Mouse (Mus musculus): Measurements from ENCODE around the gene Gtsf1l. TPM values are rescaled to one million over a fixed set of nuclear protein-coding genes. Genes with fewer than 3 reads are reported as not detected.
"Not testable (repeated sequence)": the region's sequence is repeated elsewhere in the genome, so short reads cannot be mapped to it uniquely, and the experiment has no call there.

Gtsf1l gene
- polyA plus RNA-seq, 1 experiment from 2014 or later = not detected

DNA sequence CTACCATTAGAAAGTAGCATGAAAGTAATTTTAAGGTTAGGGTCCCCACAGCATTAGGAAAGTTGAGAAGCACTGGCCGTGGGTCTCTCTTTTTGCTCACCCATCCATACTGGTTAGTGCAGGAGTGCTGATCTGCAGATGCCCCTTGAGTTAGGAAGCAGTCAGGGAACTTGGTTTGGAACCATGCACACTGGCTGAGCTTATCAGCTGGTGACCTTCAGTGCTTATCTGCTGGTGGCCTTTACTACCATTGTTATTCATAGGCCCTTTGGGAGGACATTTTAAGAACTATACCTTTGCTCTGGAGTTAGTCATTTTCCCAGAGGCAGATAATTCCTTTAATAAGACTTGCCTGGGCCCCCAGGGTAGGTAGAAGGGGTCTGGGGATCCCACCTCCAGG, 20.4 kb downstream of the Gtsf1l start:
- no peak for ATAC-seq (ENCODE audit: insufficient read depth)
- 86% methylated on average over 1 of the region's 1 CpGs for WGBS (ENCODE audit: insufficient replicate concordance)
- H3K4me1 ChIP-seq (replicated peaks) = 0 out of 2 replicates have a peak, but pooled peaks cover 3% of the 10 kb centered on the region
- H3K9me3 ChIP-seq (replicated peaks) = no peaks in the 10 kb centered on the region
- no peak overlapping the region for H3K4me2 ChIP-seq
- no peak overlapping the region for H3K4me3 ChIP-seq (replicated peaks)
- no peak overlapping the region for H3K27ac ChIP-seq (replicated peaks)
- H3K36me3 ChIP-seq (replicated peaks) = peaks cover 99% of the 10 kb centered on the region
- no peak overlapping the region for H3K9ac ChIP-seq
- no peaks in the 10 kb centered on the region for H3K27me3 ChIP-seq

DNA sequence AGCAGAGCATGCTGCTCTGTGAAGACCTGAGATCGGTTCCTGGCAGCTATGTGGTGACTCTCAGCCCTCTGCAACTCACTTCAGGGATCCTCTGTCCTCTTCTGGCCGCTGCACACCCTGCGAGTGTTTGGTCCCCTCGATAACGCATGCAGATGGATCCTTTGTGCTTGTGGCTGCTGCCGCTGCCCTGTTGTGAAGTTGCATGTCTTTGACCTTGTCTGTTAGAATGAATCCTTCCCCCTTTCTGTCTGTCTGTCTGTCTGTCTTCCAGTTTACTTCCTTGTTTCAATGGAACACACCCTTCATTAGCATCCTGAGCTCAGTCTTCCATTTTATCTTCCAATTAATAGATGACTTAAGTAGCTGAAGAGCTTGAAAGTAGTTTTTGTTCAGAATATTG, 21.3 kb downstream of the Gtsf1l start:
- Histone ChIP-seq H3K27ac (replicated peaks) (no peak overlapping the region), H3K4me1 (replicated peaks) (peaks cover 6% of the 10 kb centered on the region), H3K27me3 (no peaks in the 10 kb centered on the region), H3K4me3 (replicated peaks) (no peak overlapping the region), H3K36me3 (replicated peaks) (peaks cover 99% of the 10 kb centered on the region), H3K9me3 (replicated peaks) (no peaks in the 10 kb centered on the region), H3K4me2 (no peak overlapping the region), H3K9ac (no peak overlapping the region)
- WGBS (ENCODE audit: insufficient replicate concordance) = 89% methylated on average over 6 of the region's 6 CpGs
- ATAC-seq (ENCODE audit: insufficient read depth) = no peak

DNA sequence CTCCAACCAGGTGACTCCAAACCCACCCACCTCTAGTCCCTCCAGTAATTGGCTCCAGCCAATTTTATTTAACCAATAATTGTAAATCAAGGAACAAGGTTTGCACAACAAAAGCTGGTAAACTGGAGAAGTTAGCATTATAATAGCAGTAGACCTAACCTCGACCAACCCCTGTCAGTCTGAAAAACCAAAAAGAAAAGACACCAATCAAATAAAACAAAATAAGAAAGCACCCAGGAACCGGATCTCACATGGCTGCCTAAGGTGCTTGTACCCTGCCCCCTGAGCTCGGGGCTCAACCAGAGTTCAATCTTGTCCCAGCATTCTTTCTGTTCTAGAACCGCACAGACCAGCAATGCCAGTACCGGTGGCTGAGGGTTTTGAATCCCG, 25.5 kb downstream of the Gtsf1l start:
- Histone ChIP-seq H3K9ac (no peak overlapping the region), H3K4me1 (replicated peaks) (peaks cover 43% of the 10 kb centered on the region), H3K4me2 (no peak overlapping the region), H3K9me3 (replicated peaks) (no peaks in the 10 kb centered on the region), H3K27ac (replicated peaks) (no peak overlapping the region), H3K27me3 (no peaks in the 10 kb centered on the region), H3K4me3 (replicated peaks) (no peak overlapping the region), H3K36me3 (replicated peaks) (peaks cover 85% of the 10 kb centered on the region)
- ATAC-seq (ENCODE audit: insufficient read depth) = no peak
- 76% methylated on average over 6 of the region's 6 CpGs for WGBS (ENCODE audit: insufficient replicate concordance)

DNA sequence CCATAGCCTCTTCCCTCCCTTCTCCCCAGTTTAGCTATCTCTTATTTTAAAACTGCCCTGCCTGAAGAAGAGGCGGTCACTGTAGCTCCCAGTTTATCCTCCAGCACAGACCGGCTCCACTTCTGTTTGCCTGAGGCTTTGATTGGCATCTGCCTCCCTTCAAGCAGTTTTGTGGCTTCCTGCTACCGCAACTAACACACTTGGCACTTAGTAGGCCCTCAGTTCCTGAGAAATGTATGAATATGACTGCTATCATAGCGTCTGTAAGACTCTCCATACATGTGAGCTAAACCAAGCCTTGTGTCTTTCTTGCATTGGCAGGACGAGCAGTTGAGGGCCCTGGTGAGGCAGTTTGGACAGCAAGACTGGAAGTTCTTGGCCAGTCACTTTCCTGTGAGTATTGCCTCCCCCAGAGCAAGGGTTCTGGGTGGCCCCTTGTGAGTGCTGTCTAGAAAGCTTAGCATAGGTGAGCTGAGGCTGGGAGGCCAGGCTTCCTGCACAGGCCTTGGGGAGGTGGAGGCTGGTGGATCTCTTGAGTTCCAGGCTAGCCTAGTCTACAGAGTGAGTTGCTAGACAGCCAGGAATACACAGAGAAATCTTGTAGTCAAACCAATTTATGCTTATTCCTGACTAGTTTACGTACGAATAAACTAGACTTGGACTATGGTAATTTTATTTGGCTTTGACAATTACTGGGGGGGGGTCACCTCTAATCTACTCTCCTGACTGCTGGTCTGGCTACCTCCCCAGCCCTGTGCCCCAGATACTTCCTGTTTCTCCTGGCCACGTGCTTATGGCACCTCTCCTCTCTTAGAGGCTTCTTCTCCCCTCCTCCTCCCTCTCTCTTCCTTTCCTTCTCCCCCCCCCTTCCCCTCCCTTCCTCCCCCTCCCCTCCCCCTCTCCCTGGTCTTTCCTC, 26.2 kb downstream of the Gtsf1l start:
- H3K4me3 ChIP-seq (replicated peaks) = no peak overlapping the region
- H3K9ac ChIP-seq = no peak overlapping the region
- peaks cover 78% of the 10 kb centered on the region for H3K36me3 ChIP-seq (replicated peaks)
- H3K27me3 ChIP-seq = no peaks in the 10 kb centered on the region
- H3K4me2 ChIP-seq = no peak overlapping the region
- peaks cover 48% of the 10 kb centered on the region for H3K4me1 ChIP-seq (replicated peaks)
- ATAC-seq (ENCODE audit: insufficient read depth) = no peak
- H3K9me3 ChIP-seq (replicated peaks) = no peaks in the 10 kb centered on the region
- H3K27ac ChIP-seq (replicated peaks) = no peak overlapping the region
- 50% methylated on average over 8 of the region's 8 CpGs for WGBS (ENCODE audit: insufficient replicate concordance)

DNA sequence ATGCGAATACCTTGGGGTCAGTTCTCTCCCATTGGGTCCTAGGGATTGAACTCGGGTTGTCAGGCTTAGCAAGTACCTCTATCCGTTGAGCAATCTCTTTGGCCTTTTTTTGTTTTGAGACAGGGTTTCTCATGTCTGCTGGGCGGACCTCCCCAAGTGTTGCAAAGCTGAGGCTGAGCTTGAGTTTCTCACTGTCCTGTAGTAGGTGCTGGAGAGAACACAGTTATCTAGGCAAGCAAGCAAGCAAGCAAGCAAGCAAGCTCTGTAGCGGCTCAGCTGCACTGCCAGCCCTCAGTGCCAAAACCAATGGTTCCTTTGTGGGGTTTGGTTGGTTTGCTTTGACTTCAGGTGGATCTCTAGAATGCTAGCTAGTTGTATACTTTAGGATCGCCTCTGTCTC, 27.0 kb downstream of the Gtsf1l start:
- Histone ChIP-seq H3K4me1 (replicated peaks) (peaks cover 56% of the 10 kb centered on the region), H3K4me2 (no peak overlapping the region), H3K27me3 (no peaks in the 10 kb centered on the region), H3K9ac (no peak overlapping the region), H3K27ac (replicated peaks) (no peak overlapping the region), H3K36me3 (replicated peaks) (peaks cover 70% of the 10 kb centered on the region), H3K4me3 (replicated peaks) (no peak overlapping the region), H3K9me3 (replicated peaks) (no peaks in the 10 kb centered on the region)
- WGBS (ENCODE audit: insufficient replicate concordance) = 57% methylated on average over 6 of the region's 6 CpGs
- no peak for ATAC-seq (ENCODE audit: insufficient read depth)

DNA sequence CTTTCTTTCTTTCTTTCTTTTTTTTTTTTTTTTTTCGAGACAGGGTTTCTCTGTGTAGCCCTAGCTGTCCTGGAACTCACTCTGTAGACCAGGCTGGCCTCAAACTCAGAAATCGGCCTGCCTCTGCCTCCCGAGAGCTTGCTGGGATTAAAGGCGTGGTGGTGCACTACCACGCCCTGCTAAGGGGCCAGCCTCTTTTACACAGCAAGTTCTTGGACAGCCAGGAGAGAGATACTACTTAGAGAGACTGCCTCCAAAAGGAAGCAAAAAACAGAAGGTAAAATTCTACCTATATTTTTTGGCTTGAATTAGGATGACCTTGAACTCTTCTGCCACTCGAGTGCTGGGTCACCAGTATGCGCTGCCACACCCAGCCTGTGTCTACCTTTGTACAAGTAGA, 28.7 kb downstream of the Gtsf1l start:
- not testable (repeated sequence) for H3K27ac ChIP-seq (replicated peaks); H3K4me3 ChIP-seq (replicated peaks); ATAC-seq (ENCODE audit: insufficient read depth); H3K9me3 ChIP-seq (replicated peaks); H3K27me3 ChIP-seq; H3K9ac ChIP-seq
- whole genome bisulfite sequencing (ENCODE audit: insufficient replicate concordance) = 71% methylated on average over 7 of the region's 7 CpGs
- Histone ChIP-seq H3K36me3 (replicated peaks) (peaks cover 53% of the 10 kb centered on the region), H3K4me2 (0 out of 2 replicates have a peak overlapping the region, but pooled peaks have one; percentile 4), H3K4me1 (replicated peaks) (peaks cover 70% of the 10 kb centered on the region)

DNA sequence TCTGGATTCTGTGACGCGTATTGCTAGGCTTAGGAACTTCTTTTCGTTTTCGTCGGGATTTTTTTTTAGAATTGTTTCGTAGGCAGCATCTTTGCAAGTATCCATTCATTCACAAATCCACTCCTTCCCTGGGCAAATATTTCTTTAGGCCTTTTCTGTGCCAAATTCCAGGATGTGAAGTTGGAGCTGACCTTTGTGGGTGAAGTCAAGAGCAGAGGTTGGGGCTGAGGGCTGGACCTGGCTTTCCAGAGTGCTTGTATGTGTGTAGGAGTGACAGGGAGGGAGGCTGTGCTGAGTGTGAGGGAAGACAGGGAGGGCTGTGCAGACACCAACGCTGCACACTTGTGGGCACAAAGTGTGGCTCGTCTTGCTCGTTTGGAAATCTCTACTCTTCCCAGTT, 31.1 kb downstream of the Gtsf1l start:
- Histone ChIP-seq H3K27me3 (no peaks in the 10 kb centered on the region), H3K4me3 (replicated peaks) (peak overlapping the region; percentile 94), H3K9ac (no peak overlapping the region), H3K9me3 (replicated peaks) (no peaks in the 10 kb centered on the region), H3K36me3 (replicated peaks) (peaks cover 29% of the 10 kb centered on the region), H3K27ac (replicated peaks) (peak overlapping the region; percentile 56; the same call in 1 of the 2 replicates), H3K4me2 (peak overlapping the region; percentile 99), H3K4me1 (replicated peaks) (peaks cover 75% of the 10 kb centered on the region)
- ATAC-seq (ENCODE audit: insufficient read depth) = no peak
- 80% methylated on average over 9 of the region's 9 CpGs for WGBS (ENCODE audit: insufficient replicate concordance)

DNA sequence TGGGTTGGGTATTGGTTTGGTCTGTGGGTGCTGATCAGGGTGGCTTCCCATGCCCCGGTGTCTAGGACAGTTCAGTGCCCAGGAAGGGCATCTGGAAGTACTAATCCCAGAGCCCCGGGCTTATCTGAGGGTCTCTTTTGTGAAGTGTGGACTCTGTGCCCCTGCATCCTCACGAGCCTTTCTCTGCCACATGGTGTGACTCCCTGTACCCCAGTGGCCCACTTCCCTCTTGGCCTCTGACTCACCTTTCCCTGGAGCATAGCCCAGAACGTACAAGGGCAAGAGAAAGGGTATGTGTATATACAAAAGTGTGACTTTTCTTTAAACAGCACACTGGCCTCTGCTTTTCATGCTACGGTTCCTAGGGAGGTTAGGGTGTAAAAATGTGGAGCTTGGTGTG, 31.9 kb downstream of the Gtsf1l start:
- 18% methylated on average over 5 of the region's 5 CpGs for WGBS (ENCODE audit: insufficient replicate concordance)
- Histone ChIP-seq H3K4me1 (replicated peaks) (peaks cover 69% of the 10 kb centered on the region), H3K9ac (peak overlapping the region; percentile 91), H3K4me2 (peak overlapping the region; percentile 99), H3K36me3 (replicated peaks) (peaks cover 21% of the 10 kb centered on the region), H3K9me3 (replicated peaks) (no peaks in the 10 kb centered on the region), H3K27me3 (no peaks in the 10 kb centered on the region), H3K27ac (replicated peaks) (peak overlapping the region; percentile 89), H3K4me3 (replicated peaks) (peak overlapping the region; percentile 94)
- no peak for ATAC-seq (ENCODE audit: insufficient read depth)

DNA sequence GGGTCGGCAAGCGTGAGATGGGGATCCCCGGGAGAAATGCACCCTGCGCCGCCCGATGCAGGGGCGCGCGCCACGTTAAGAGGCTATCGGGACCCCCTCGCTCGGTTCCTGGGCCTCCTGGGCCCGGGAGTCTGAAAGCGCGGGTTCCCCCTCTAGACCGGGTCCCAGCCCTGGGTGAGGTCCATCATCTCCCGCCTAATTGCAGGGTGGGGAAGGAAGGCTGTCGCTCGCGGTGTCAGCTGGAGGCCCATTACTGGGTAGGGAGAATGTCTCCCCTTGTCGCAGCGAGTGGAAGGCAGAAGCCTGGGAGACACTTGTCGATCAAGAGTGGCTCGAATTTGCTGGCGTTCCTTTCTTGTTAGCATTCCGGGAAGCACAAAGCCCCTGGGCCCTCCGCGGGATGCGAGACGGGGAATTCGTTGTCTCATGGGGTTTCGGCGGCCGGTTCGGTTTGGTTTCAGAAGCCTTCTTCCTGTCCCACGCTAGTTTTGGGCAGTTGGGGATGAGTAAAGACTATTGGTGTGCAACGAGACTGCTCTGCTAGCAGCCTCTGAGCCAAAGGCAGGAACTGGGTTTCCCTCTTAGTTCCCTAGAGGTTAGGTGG, 32.7 kb downstream of the Gtsf1l start:
- Histone ChIP-seq H3K9me3 (replicated peaks) (no peaks in the 10 kb centered on the region), H3K36me3 (replicated peaks) (peaks cover 14% of the 10 kb centered on the region), H3K27ac (replicated peaks) (peak overlapping the region; percentile 89), H3K4me1 (replicated peaks) (peaks cover 62% of the 10 kb centered on the region), H3K27me3 (no peaks in the 10 kb centered on the region), H3K4me3 (replicated peaks) (peak overlapping the region; percentile 94), H3K9ac (peak overlapping the region; percentile 91), H3K4me2 (peak overlapping the region; percentile 99)
- WGBS (ENCODE audit: insufficient replicate concordance) = under 1% methylated on average over 38 of the region's 38 CpGs
- ATAC-seq (ENCODE audit: insufficient read depth) = peak; percentile 70

DNA sequence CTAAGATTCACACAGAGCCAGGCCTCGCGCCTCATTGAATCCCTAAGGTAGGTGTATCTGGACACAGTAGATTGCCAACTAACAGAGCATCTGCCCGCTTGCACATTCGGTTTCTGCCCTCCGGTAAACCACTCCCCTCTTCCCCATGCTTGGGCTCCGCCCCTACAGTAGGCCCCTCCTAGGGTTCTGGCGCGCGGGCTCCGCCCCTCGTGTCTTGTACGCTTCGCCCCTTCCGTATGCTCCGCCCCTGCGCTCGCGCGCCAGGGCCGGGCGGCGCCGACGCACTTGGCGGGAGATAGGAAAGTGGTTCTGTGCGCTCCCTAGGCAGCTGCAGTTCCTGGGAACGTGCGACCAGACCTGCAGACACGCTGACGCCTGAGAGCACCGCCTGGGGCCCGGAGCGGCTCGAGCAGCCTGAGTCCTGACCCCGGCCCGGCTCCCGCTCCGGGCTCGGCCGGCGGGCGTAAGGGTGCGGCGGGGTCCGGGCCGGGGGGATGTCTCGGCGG, 33.3 kb downstream of the Gtsf1l start, which contains the start of gene Mybl2:
Gene Mybl2 (plus strand): TSS at position 353 of the 506 bp plus-strand sequence.
- ATAC-seq (ENCODE audit: insufficient read depth) = peak; percentile 95
- Histone ChIP-seq H3K4me1 (replicated peaks) (peaks cover 56% of the 10 kb centered on the region), H3K9me3 (replicated peaks) (no peaks in the 10 kb centered on the region), H3K4me3 (replicated peaks) (peak within 1 kb of the TSS; percentile 94), H3K36me3 (replicated peaks) (peaks cover 8% of the 10 kb centered on the region), H3K27ac (replicated peaks) (peak within 1 kb of the TSS; percentile 89), H3K9ac (peak within 1 kb of the TSS; percentile 91), H3K27me3 (no peaks in the 10 kb centered on the region), H3K4me2 (peak within 1 kb of the TSS; percentile 99)
- under 1% methylated on average over 48 of the region's 48 CpGs for WGBS (ENCODE audit: insufficient replicate concordance)

DNA sequence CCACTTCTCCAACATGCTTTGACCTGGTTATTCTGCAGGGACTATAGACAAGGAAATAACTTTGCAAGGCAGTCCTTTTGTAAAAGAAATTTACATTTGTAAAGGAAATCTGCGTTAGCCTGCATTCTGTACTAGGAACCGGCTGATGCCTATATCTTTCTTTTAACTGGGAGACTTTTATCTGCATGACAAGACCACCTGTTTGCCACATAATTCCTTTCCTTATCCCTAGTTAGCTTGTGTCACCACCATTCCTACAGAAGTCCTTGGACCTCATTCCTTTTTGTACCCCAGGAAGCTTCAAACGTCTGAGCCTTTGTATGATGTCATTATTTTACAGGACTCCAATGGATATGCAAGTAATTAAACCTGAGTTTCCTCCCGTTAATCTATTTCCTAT, 34.8 kb downstream of the Gtsf1l start:
- H3K4me2 ChIP-seq = no peak overlapping the region
- no peaks in the 10 kb centered on the region for H3K9me3 ChIP-seq (replicated peaks)
- H3K27me3 ChIP-seq = no peaks in the 10 kb centered on the region
- peaks cover 48% of the 10 kb centered on the region for H3K4me1 ChIP-seq (replicated peaks)
- H3K36me3 ChIP-seq (replicated peaks) = no peaks in the 10 kb centered on the region; the same call in 1 of the 2 replicates
- no peak overlapping the region for H3K4me3 ChIP-seq (replicated peaks)
- H3K27ac ChIP-seq (replicated peaks) = no peak overlapping the region
- WGBS (ENCODE audit: insufficient replicate concordance) = 72% methylated on average over 4 of the region's 4 CpGs
- H3K9ac ChIP-seq = no peak overlapping the region
- no peak for ATAC-seq (ENCODE audit: insufficient read depth)

Data from liver, embryonic 15.5 days (tissue).